In the genomic region with DNA sequence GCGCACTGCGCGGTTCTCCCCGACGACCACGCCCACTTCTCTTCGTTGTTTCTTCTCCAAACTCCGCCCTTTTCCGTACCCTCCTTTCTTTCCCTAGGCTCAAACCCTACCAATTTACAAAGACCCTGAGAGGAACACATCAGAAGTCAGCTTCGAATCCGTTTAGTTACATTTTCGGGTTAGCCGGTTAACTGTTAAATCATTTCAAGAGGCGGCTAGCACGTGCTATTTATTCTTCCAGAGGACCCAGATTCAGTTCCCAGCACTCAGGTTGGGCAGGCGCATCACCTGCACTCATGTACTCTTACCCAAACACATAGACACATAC, we compare ENCODE assay signal across 7 mouse cellular contexts. TPM values are rescaled to one million over a fixed set of nuclear protein-coding genes. Genes with fewer than 3 reads are reported as not detected.
A peak's percentile ranks its signal among the peaks of the same experiment; 100 is the strongest.
DNase-seq lines count a peak whose midpoint lies in the region; ATAC-seq and TF ChIP-seq lines count a peak whose summit lies in the region.

A gene (minus strand): TSS at position 154 of the 328 bp plus-strand sequence.

- TF ChIP-seq POLR2A in testis, adult 2 months (IDR thresholded peaks at IDR 0.05; ENCODE audit: control insufficient read depth, low read depth, low read length) = no peak

- peak within 1 kb of the TSS; percentile 62 for H3K9ac ChIP-seq in embryonic facial prominence, embryonic 15.5 days
- peak within 1 kb of the TSS; percentile 56 for H3K9ac ChIP-seq in heart, postnatal 0 days (replicated peaks; ENCODE audit: low read depth, low read length)
- H3K9ac ChIP-seq in neural tube, embryonic 15.5 days (replicated peaks) = peak within 1 kb of the TSS; percentile 79

- ATAC-seq in embryonic facial prominence, embryonic 15.5 days (ENCODE audit: insufficient number of reproducible peaks, low FRiP score, low TSS enrichment, low read depth) = no peak
- ATAC-seq in heart, postnatal 0 days (ENCODE audit: insufficient read depth, low read depth) = no peak
- peak; percentile 16 for ATAC-seq in neural tube, embryonic 15.5 days (ENCODE audit: low FRiP score)

- TF ChIP-seq CTCF in testis, adult 2 months (IDR thresholded peaks at IDR 0.05; ENCODE audit: control insufficient read depth, insufficient read depth, insufficient replicate concordance, low read depth, low read length) = no peak
- no peak for TF ChIP-seq CTCF in heart, postnatal 0 days (IDR thresholded peaks at IDR 0.05; ENCODE audit: low read depth)

- WGBS in embryonic facial prominence, embryonic 15.5 days = 6% methylated on average over 16 of the region's 16 CpGs
- WGBS in heart, postnatal 0 days = 4% methylated on average over 16 of the region's 16 CpGs
- WGBS in limb, embryonic 10.5 days = 5% methylated on average over 16 of the region's 16 CpGs
- WGBS in neural tube, embryonic 15.5 days = 5% methylated on average over 16 of the region's 16 CpGs

- no peaks in the 10 kb centered on the region for H3K4me1 ChIP-seq in testis, adult 2 months (ENCODE audit: control insufficient read depth, insufficient read depth, low read length)
- peaks cover 13% of the 10 kb centered on the region for H3K4me1 ChIP-seq in embryonic facial prominence, embryonic 15.5 days
- peaks cover 12% of the 10 kb centered on the region for H3K4me1 ChIP-seq in heart, postnatal 0 days (ENCODE audit: control insufficient read depth, insufficient read depth)
- peaks cover 14% of the 10 kb centered on the region for H3K4me1 ChIP-seq in limb, embryonic 10.5 days
- H3K4me1 ChIP-seq in neural tube, embryonic 15.5 days = peaks cover 37% of the 10 kb centered on the region

- 0 out of 2 replicates have a peak, but pooled peaks have one; percentile 25 for TF ChIP-seq EP300 in heart, postnatal 0 days (IDR thresholded peaks at IDR 0.05; ENCODE audit: low read depth)

- H3K27ac ChIP-seq in testis, adult 2 months (ENCODE audit: control insufficient read depth, insufficient read depth, low read depth, low read length) = peak within 1 kb of the TSS; percentile 95
- peak within 1 kb of the TSS; percentile 94 for H3K27ac ChIP-seq in embryonic facial prominence, embryonic 15.5 days (replicated peaks)
- H3K27ac ChIP-seq in heart, postnatal 0 days (ENCODE audit: low read depth) = peak within 1 kb of the TSS; percentile 92
- H3K27ac ChIP-seq in limb, embryonic 10.5 days = peak within 1 kb of the TSS; percentile 84
- H3K27ac ChIP-seq in neural tube, embryonic 15.5 days (replicated peaks) = peak within 1 kb of the TSS; percentile 94

- H3K4me3 ChIP-seq in testis, adult 2 months (ENCODE audit: control insufficient read depth, low read depth, low read length) = peak within 1 kb of the TSS; percentile 91
- peak within 1 kb of the TSS; percentile 72 for H3K4me3 ChIP-seq in embryonic facial prominence, embryonic 15.5 days (replicated peaks)
- H3K4me3 ChIP-seq in heart, postnatal 0 days (ENCODE audit: low read depth, low read length) = peak within 1 kb of the TSS; percentile 64
- H3K4me3 ChIP-seq in limb, embryonic 10.5 days = peak within 1 kb of the TSS; percentile 63
- peak within 1 kb of the TSS; percentile 73 for H3K4me3 ChIP-seq in neural tube, embryonic 15.5 days (replicated peaks)

- H3K9me3 ChIP-seq in embryonic facial prominence, embryonic 15.5 days (replicated peaks) = no peaks in the 10 kb centered on the region
- H3K9me3 ChIP-seq in heart, postnatal 0 days (replicated peaks; ENCODE audit: control insufficient read depth, low read length) = no peaks in the 10 kb centered on the region
- H3K9me3 ChIP-seq in limb, embryonic 10.5 days (replicated peaks) = no peaks in the 10 kb centered on the region
- no peaks in the 10 kb centered on the region for H3K9me3 ChIP-seq in neural tube, embryonic 15.5 days (replicated peaks)

- H3K36me3 ChIP-seq in testis, adult 2 months (ENCODE audit: control insufficient read depth, insufficient read depth, low read length) = no peaks in the 10 kb centered on the region
- H3K36me3 ChIP-seq in embryonic facial prominence, embryonic 15.5 days = 0 out of 2 replicates have a peak, but pooled peaks cover 4% of the 10 kb centered on the region
- no peaks in the 10 kb centered on the region for H3K36me3 ChIP-seq in heart, postnatal 0 days (replicated peaks; ENCODE audit: control insufficient read depth, insufficient read depth, low read length)
- no peaks in the 10 kb centered on the region for H3K36me3 ChIP-seq in limb, embryonic 10.5 days
- H3K36me3 ChIP-seq in neural tube, embryonic 15.5 days = no peaks in the 10 kb centered on the region

- H3K27me3 ChIP-seq in testis, adult 2 months (ENCODE audit: control insufficient read depth, insufficient read depth, low read length) = no peaks in the 10 kb centered on the region
- H3K27me3 ChIP-seq in embryonic facial prominence, embryonic 15.5 days = no peaks in the 10 kb centered on the region
- no peaks in the 10 kb centered on the region for H3K27me3 ChIP-seq in heart, postnatal 0 days (ENCODE audit: control insufficient read depth, insufficient read depth, low read length)
- H3K27me3 ChIP-seq in limb, embryonic 10.5 days (ENCODE audit: low read depth, poor library complexity, severe bottlenecking) = no peaks in the 10 kb centered on the region
- no peaks in the 10 kb centered on the region for H3K27me3 ChIP-seq in neural tube, embryonic 15.5 days (replicated peaks)

- H3K4me2 ChIP-seq in embryonic facial prominence, embryonic 15.5 days (replicated peaks) = peak within 1 kb of the TSS; percentile 80
- H3K4me2 ChIP-seq in heart, postnatal 0 days (ENCODE audit: low read depth, low read length) = peak within 1 kb of the TSS; percentile 74
- peak within 1 kb of the TSS; percentile 73 for H3K4me2 ChIP-seq in neural tube, embryonic 15.5 days

- DNase-seq in testis, postnatal 14 days (ENCODE audit: low spot score) = no peak
- no peak for DNase-seq in heart, postnatal 0 days (ENCODE audit: low spot score)
- DNase-seq in limb, embryonic 10.5 days (ENCODE audit: low spot score) = no peak
- DNase-seq in cerebellum, adult 9-10 months = no peak

RNA-seq across cellular contexts. Expression of the gene that starts here (rescaled TPM):
- polyA plus RNA-seq in testis, adult 2 months (2012; rRNA removed) = 168 and 188 TPM in 2 replicates
- 111 and 113 TPM in 2 replicates for polyA plus RNA-seq in embryonic facial prominence, embryonic 15.5 days (2015; fragmentation: Nextera tagmentation; extraction: Ambion mirVana)
- 47.5 and 60.3 TPM in 2 replicates for total RNA-seq in heart, postnatal 0 days (2014; rRNA removed; ENCODE audit: low replicate concordance)
- polyA plus RNA-seq in heart, postnatal 0 days (2015; fragmentation: Nextera tagmentation; extraction: Ambion mirVana) = 138 and 146 TPM in 2 replicates
- 145 and 155 TPM in 2 replicates for polyA plus RNA-seq in limb, embryonic 10.5 days (2016; fragmentation: Nextera tagmentation; extraction: Ambion mirVana)
- polyA plus RNA-seq in neural tube, embryonic 15.5 days (2015; fragmentation: Nextera tagmentation; extraction: Ambion mirVana) = 225 and 262 TPM in 2 replicates
